Mouse (Mus musculus): ENCODE measurements around the gene Mib2. TPM values are rescaled to one million over a fixed set of nuclear protein-coding genes. Genes with fewer than 3 reads are reported as not detected.
A peak's percentile ranks its signal among the peaks of the same experiment; 100 is the strongest.

Mib2 gene
- total RNA-seq (2021), result 100 to 1,000 TPM; 111 to 114 TPM
- long read RNA-seq, experiment 1, transcript Mib2-201 (19 exons, 3,642 nt), result major isoform, 17 of 101 reads
- long read RNA-seq, experiment 1, partial matches to known transcripts, result 16 of 101 reads
- long read RNA-seq, experiment 1, other reads (novel, unspliced or antisense), result 68 of 101 reads
- long read RNA-seq, experiment 2, transcript Mib2-201 (19 exons, 3,642 nt), result major isoform, 21 of 148 reads
- long read RNA-seq, experiment 2, partial matches to known transcripts, result 21 of 148 reads
- long read RNA-seq, experiment 2, other reads (novel, unspliced or antisense), result 106 of 148 reads

DNA sequence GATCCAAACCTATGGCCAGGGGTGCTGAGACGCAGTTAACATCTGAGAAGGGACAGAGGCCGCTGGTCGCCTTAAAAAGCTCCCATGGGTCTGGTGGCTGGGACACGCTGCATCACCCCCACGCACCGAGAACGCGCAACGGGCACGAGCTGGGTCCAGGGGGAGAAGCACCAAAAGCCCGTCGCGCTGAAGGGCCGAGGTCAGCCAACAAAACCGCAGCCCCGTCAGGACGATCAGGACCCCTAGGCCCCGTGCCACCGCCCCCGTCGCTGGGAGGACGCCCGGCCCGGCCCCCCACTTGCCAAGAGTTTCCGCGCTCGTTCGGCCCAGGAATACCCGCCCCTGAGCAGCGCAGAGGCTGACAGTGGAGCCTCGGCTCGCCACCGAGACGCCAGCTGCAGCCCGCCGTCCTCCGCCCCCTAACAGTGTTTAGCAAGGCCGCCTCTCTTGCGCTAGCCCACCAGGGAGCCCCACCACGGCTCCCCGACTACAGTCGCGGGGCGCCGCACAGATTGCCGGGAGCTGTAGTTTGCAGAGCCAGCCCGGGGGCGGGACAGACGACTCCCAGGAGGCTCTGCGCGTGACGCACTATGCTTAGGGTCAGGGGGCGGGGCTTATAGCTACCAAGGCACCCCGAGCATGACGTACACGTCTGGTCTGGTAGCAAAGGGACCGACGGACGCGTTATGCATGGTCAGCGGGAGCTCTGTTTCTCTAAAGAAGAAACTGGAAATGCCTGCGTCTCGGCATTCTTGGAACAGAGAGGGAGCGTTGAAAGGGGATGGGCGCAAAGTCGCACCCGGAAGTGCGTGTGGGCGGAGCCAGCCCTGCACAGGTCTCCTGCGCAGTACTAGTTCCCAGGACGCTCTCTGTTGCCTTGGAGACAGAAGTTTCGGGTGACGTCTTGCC lies at the start of gene Mib2:
Mib2 (minus strand) TSS at position 510 of the 909 bp plus-strand sequence.
- peak within 1 kb of the TSS; percentile 97 for H3K27ac ChIP-seq
- 0 out of 2 replicates have a peak, but pooled peaks have one; percentile 5 for TF ChIP-seq CTCF (conservative IDR thresholded peaks at IDR 0.05)
- DNase-seq (ENCODE audit: low spot score in 2 of 2), result peak; percentile 97

DNA sequence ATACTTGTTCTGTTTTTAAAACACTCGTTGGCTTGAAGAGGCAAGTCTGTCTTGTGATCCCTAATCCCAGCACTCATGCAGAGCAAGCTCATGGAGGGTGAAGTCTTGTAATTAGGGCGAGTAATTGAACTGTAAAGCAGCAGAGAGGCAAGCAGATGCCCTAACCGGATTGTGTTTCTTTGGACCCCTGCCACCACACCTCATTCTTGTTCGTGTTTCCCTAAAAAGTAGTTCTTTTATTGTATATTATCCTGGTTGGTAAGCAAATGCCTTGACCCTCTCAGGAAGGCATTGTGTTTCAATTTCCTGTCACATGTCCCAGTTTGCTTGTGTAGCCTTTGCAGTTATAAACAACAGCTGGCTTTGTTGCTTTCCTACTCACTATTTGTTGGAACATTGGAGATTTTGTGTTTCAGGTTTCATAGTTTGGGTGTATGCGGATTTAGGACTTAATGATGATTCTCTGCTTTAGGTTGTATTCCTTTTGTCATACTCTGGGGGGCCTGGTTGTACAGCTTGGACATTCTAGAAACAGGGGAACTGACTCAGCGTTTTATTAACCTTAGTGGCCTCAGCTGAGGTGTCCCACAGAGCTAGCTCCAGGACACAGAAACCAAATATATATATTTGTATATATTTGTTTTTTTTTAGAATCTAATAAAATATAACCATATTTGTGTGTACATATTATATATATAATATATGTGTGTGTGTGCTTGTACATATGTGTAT lies 41.7 kb upstream of the Mib2 start:
- H3K4me3 ChIP-seq, result no peak overlapping the region; the same call in 1 of the 2 replicates
- TF ChIP-seq CTCF (conservative IDR thresholded peaks at IDR 0.05), result no peak
- peak overlapping the region; percentile 81 for H3K27ac ChIP-seq
- peak in 1 of 2 experiments; percentile 33 for DNase-seq (ENCODE audit: low spot score in 2 of 2)

More for the DNA sequence above, at the start of gene Mib2:
- peak within 1 kb of the TSS; percentile 66 for H3K4me3 ChIP-seq

- DNase-seq (ENCODE audit: low spot score in 2 of 2), result peak in 1 of 2 experiments; percentile 22
- no peak overlapping the region for H3K4me3 ChIP-seq
- no peak for TF ChIP-seq CTCF (conservative IDR thresholded peaks at IDR 0.05)
- H3K27ac ChIP-seq, result peak overlapping the region; percentile 81
Measured at GRCm38 (mm10) chr4:155708988-155709387, 40.0 kb upstream of the Mib2 start.

- Histone ChIP-seq H3K4me3 (no peak overlapping the region), H3K27ac (peak overlapping the region; percentile 81)
- no peak for TF ChIP-seq CTCF (conservative IDR thresholded peaks at IDR 0.05)
- no peak for DNase-seq (ENCODE audit: low spot score in 2 of 2)
Measured at GRCm38 (mm10) chr4:155708582-155708981, 39.6 kb upstream of the Mib2 start.

GRCm38 (mm10) chr4:155705592-155705929 lies 36.6 kb upstream of the Mib2 start:
- Histone ChIP-seq H3K27ac (peak overlapping the region; percentile 97), H3K4me3 (peak overlapping the region; percentile 98)
- DNase-seq (ENCODE audit: low spot score in 2 of 2), result no peak
- TF ChIP-seq CTCF (conservative IDR thresholded peaks at IDR 0.05), result no peak

- DNase-seq (ENCODE audit: low spot score in 2 of 2), result peak; percentile 93 to 96
- H3K4me3 ChIP-seq, result peak within 1 kb of the TSS; percentile 98
- H3K27ac ChIP-seq, result peak within 1 kb of the TSS; percentile 97
- no peak for TF ChIP-seq CTCF (conservative IDR thresholded peaks at IDR 0.05)
Measured at GRCm38 (mm10) chr4:155704721-155705591, 36.0 kb upstream of the Mib2 start, which contains the start of gene Ssu72. Gene Ssu72, plus strand, starts transcription at chr4:155704800.

DNA sequence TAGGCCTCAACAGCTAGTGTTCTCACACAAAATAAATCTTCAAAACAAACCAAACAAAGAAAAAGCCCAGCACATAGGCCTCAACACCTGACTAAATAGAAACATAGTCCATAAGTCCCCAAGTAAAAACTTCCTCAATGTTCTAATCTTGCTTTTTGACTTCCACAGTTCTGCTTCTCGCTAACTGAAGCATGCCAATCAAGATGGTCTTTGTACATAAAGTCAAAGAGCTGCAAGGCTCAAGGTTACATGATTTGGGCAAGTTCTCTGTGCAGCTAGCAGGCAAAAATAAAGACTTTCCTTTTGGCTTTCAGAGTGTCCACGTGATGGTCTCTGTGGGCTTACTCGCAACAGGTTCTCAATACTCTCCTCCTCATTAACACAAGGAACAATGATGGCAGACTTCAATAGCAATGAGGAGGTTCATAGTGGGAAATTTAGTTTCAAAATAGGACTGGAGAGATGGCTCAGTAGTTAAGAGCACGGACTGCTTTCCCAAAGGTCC lies 34.5 kb upstream of the Mib2 start:
- no peak overlapping the region for H3K27ac ChIP-seq
- 0 out of 2 replicates have a peak, but pooled peaks have one; percentile 1 for TF ChIP-seq CTCF (conservative IDR thresholded peaks at IDR 0.05)
- no peak for DNase-seq (ENCODE audit: low spot score in 2 of 2)
- no peak overlapping the region for H3K4me3 ChIP-seq

- no peak for DNase-seq (ENCODE audit: low spot score in 2 of 2)
- no peak overlapping the region for H3K4me3 ChIP-seq
- H3K27ac ChIP-seq, result no peak overlapping the region
- TF ChIP-seq CTCF (conservative IDR thresholded peaks at IDR 0.05), result peak; percentile 82
Measured at GRCm38 (mm10) chr4:155700425-155700824, 31.4 kb upstream of the Mib2 start.

GRCm38 (mm10) chr4:155696261-155697255 lies 27.6 kb upstream of the Mib2 start:
- Histone ChIP-seq H3K27ac (peak overlapping the region; percentile 99), H3K4me3 (peak overlapping the region; percentile 81)
- DNase-seq (ENCODE audit: low spot score in 2 of 2), result no peak
- no peak for TF ChIP-seq CTCF (conservative IDR thresholded peaks at IDR 0.05)

DNA sequence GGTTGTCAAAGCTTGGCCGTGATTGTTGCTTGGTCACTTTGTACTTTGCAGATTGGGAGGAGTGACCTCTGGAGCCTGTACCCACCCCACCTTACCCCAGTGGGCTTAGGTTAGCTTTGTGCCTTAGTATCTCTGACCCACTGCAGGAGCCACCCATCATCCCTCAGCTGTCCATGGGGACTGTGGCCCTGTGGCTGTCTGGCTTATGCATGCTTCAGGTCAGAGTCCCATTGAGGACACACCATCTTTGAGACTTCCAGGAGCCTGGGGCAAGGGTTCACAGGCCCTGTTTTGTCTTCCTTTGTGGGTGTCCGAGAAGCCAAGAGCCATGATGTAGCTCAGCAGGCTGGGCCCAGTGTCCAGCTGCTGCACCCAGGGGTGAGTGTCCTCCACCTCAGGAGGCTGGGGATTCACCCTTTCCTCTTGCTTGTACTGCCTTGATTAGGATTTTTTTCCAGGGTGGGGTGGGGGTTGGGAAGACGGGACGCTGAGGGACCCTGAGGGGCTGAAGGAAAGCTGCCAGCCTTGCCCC lies 26.6 kb upstream of the Mib2 start:
- Histone ChIP-seq H3K4me3 (peak overlapping the region; percentile 81), H3K27ac (peak overlapping the region; percentile 99)
- no peak for DNase-seq (ENCODE audit: low spot score in 2 of 2)
- no peak for TF ChIP-seq CTCF (conservative IDR thresholded peaks at IDR 0.05)
